Mouse (Mus musculus) myocyte (in vitro differentiated cells): Measurements from ENCODE around the gene Rnf225.

Experiments used
- CEBPB ChIP-seq: IDR thresholded peaks from 2 replicates; pipeline ENCODE4 v1.6.1; 2011; ENCODE audit warnings: mild to moderate bottlenecking, moderate library complexity; ENCODE audit not compliant: poor library complexity, insufficient read depth, severe bottlenecking
- E2F4 ChIP-seq: IDR thresholded peaks from one replicate; pipeline ENCODE4 v1.6.1; 2011; ENCODE audit warnings: mild to moderate bottlenecking, control low read depth, moderate library complexity; ENCODE audit not compliant: insufficient read depth
- MAX ChIP-seq: IDR thresholded peaks from one replicate; pipeline ENCODE4 v1.6.1; 2011; ENCODE audit warnings: low read depth, mild to moderate bottlenecking, control low read depth
- MYOG ChIP-seq, 3 experiments: IDR thresholded peaks; one replicate each; pipeline ENCODE4 v1.6.1; 2011; ENCODE audit warnings: control low read depth in 2 of 3, low read depth in 2 of 3, mild to moderate bottlenecking in 2 of 3; ENCODE audit not compliant: insufficient read length in 2 of 3, control insufficient read depth in 1 of 3, insufficient read depth in 1 of 3
- POLR2A ChIP-seq: IDR thresholded peaks from one replicate; pipeline ENCODE4 v1.6.1; 2011; ENCODE audit warnings: low read depth, mild to moderate bottlenecking, control low read depth, moderate library complexity; ENCODE audit not compliant: insufficient read length
- POLR2AphosphoS2 ChIP-seq: IDR thresholded peaks from one replicate; pipeline ENCODE4 v1.6.1; 2011; ENCODE audit warnings: low read depth, control low read depth; ENCODE audit not compliant: insufficient read length
- REST ChIP-seq: IDR thresholded peaks from one replicate; pipeline ENCODE4 v1.6.1; 2011; ENCODE audit warnings: mild to moderate bottlenecking, control low read depth, moderate library complexity; ENCODE audit not compliant: insufficient read depth, insufficient read length
- SRF ChIP-seq: IDR thresholded peaks from one replicate; pipeline ENCODE4 v1.6.1; 2011; ENCODE audit warnings: low read depth; ENCODE audit not compliant: control insufficient read depth, insufficient read length
- TCF3 ChIP-seq: IDR thresholded peaks from one replicate; pipeline ENCODE4 v1.6.1; 2011; ENCODE audit warnings: low read depth, control low read depth; ENCODE audit not compliant: insufficient read length
- USF1 ChIP-seq: IDR thresholded peaks from one replicate; pipeline ENCODE4 v1.6.1; 2011; ENCODE audit warnings: low read depth, mild to moderate bottlenecking, control low read depth, moderate library complexity

DNA sequence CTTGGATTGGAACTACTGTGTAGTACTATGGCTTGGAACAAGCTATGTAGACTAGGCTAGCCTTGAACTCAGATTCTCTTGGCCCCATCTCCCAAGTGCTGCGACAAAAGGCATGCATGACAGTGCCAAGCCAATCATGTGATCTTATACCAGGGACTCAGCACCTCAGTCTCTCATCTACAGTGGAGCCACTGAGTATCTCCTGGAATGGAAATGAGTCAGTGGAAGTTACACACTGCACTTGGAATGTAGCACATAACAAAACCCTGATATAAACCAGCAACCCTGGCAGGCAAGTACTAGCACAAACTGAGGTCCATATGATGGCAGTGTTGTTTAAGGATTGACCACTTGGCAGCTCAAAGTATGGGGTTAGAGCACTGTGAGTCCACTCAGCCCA lies 22.1 kb upstream of the Rnf225 start:
- TF ChIP-seq MAX = no peak
- no peak for TF ChIP-seq POLR2A
- TF ChIP-seq USF1 = no peak
- no peak for TF ChIP-seq MYOG (IDR thresholded peaks at IDR 0.05; ENCODE audit: control insufficient read depth in 1 of 3, insufficient read depth in 1 of 3, insufficient read length in 2 of 3, low read depth in 2 of 3)
- TF ChIP-seq SRF = no peak
- TF ChIP-seq CEBPB = no peak
- no peak for TF ChIP-seq TCF3
- no peak for TF ChIP-seq E2F4
- no peak for TF ChIP-seq REST
- TF ChIP-seq POLR2AphosphoS2 = no peak
